Mouse (Mus musculus): ENCODE results near the gene Psmd13. TPM values are rescaled to one million over a fixed set of nuclear protein-coding genes. Genes with fewer than 3 reads are reported as not detected.

The Psmd13 gene
- polyA plus RNA-seq, 1 experiment from 2014 or later: 274 TPM

Other genes with a start within 250 kb of the Psmd13 start
- gene Olfr53, start 235.5 kb upstream of the Psmd13 start, polyA plus RNA-seq (2016; fragmentation: Nextera tagmentation; extraction: Ambion mirVana): not detected in 2 replicates
- 0.01 and 0.03 TPM in 2 replicates for gene Olfr539, start 222.0 kb upstream of the Psmd13 start, polyA plus RNA-seq (2016; fragmentation: Nextera tagmentation; extraction: Ambion mirVana)
- gene Olfr45, start 200.0 kb upstream of the Psmd13 start, polyA plus RNA-seq (2016; fragmentation: Nextera tagmentation; extraction: Ambion mirVana): not detected in 2 replicates
- not detected in 2 replicates for gene Olfr541, start 184.7 kb upstream of the Psmd13 start, polyA plus RNA-seq (2016; fragmentation: Nextera tagmentation; extraction: Ambion mirVana)
- not detected in 2 replicates for gene Cyp2e1, start 118.2 kb upstream of the Psmd13 start, polyA plus RNA-seq (2016; fragmentation: Nextera tagmentation; extraction: Ambion mirVana)
- gene Syce1, start 94.1 kb upstream of the Psmd13 start, polyA plus RNA-seq (2016; fragmentation: Nextera tagmentation; extraction: Ambion mirVana): 0.14 and 0.33 TPM in 2 replicates
- gene Zfp941, start 59.8 kb upstream of the Psmd13 start, polyA plus RNA-seq (2016; fragmentation: Nextera tagmentation; extraction: Ambion mirVana): 3.7 and 4.2 TPM in 2 replicates
- gene Urah, start 47.0 kb upstream of the Psmd13 start, polyA plus RNA-seq (2016; fragmentation: Nextera tagmentation; extraction: Ambion mirVana): 2.1 and 2.6 TPM in 2 replicates
- not detected in 2 replicates for gene Scgb1c1, start 36.4 kb upstream of the Psmd13 start, polyA plus RNA-seq (2016; fragmentation: Nextera tagmentation; extraction: Ambion mirVana)
- not detected in 2 replicates for gene Odf3, start 34.2 kb upstream of the Psmd13 start, polyA plus RNA-seq (2016; fragmentation: Nextera tagmentation; extraction: Ambion mirVana)
- gene Gm45785, start 25.6 kb upstream of the Psmd13 start, polyA plus RNA-seq (2016; fragmentation: Nextera tagmentation; extraction: Ambion mirVana): not detected in 2 replicates
- 69.2 and 76.6 TPM in 2 replicates for gene Ric8a, start 25.0 kb upstream of the Psmd13 start, polyA plus RNA-seq (2016; fragmentation: Nextera tagmentation; extraction: Ambion mirVana)
- 36.0 and 44.3 TPM in 2 replicates for gene Bet1l, start 24.4 kb upstream of the Psmd13 start, polyA plus RNA-seq (2016; fragmentation: Nextera tagmentation; extraction: Ambion mirVana)
- gene Sirt3, start 341 bp downstream of the Psmd13 start, polyA plus RNA-seq (2016; fragmentation: Nextera tagmentation; extraction: Ambion mirVana): 25.3 and 26.1 TPM in 2 replicates
- 2.4 TPM in 2 replicates for gene Cox8b, start 18.5 kb downstream of the Psmd13 start, polyA plus RNA-seq (2016; fragmentation: Nextera tagmentation; extraction: Ambion mirVana)
- gene Nlrp6, start 38.9 kb downstream of the Psmd13 start, polyA plus RNA-seq (2016; fragmentation: Nextera tagmentation; extraction: Ambion mirVana): 0.13 and 0.23 TPM in 2 replicates
- gene Pgghg, start 59.4 kb downstream of the Psmd13 start, polyA plus RNA-seq (2016; fragmentation: Nextera tagmentation; extraction: Ambion mirVana): 23.0 and 24.4 TPM in 2 replicates
- 4.2 and 4.5 TPM in 2 replicates for gene Ifitm5, start 68.3 kb downstream of the Psmd13 start, polyA plus RNA-seq (2016; fragmentation: Nextera tagmentation; extraction: Ambion mirVana)
- 0.65 TPM in 1 of 2 replicates, not detected in the other for gene Gm45717, start 74.0 kb downstream of the Psmd13 start, polyA plus RNA-seq (2016; fragmentation: Nextera tagmentation; extraction: Ambion mirVana)
- gene Ifitm2, start 74.0 kb downstream of the Psmd13 start, polyA plus RNA-seq (2016; fragmentation: Nextera tagmentation; extraction: Ambion mirVana): 864 and 899 TPM in 2 replicates
- gene Ifitm1, start 85.3 kb downstream of the Psmd13 start, polyA plus RNA-seq (2016; fragmentation: Nextera tagmentation; extraction: Ambion mirVana): 35.5 and 37.6 TPM in 2 replicates
- gene Ifitm3, start 128.8 kb downstream of the Psmd13 start, polyA plus RNA-seq (2016; fragmentation: Nextera tagmentation; extraction: Ambion mirVana): 48.0 and 52.4 TPM in 2 replicates
- gene Ifitm6, start 136.0 kb downstream of the Psmd13 start, polyA plus RNA-seq (2016; fragmentation: Nextera tagmentation; extraction: Ambion mirVana): 0.43 TPM in 1 of 2 replicates, not detected in the other
- not detected in 2 replicates for gene Gm17387, start 147.2 kb downstream of the Psmd13 start, polyA plus RNA-seq (2016; fragmentation: Nextera tagmentation; extraction: Ambion mirVana)
- 35.2 and 39.2 TPM in 2 replicates for gene B4galnt4, start 179.1 kb downstream of the Psmd13 start, polyA plus RNA-seq (2016; fragmentation: Nextera tagmentation; extraction: Ambion mirVana)
- 13.3 and 16.2 TPM in 2 replicates for gene Pkp3, start 196.2 kb downstream of the Psmd13 start, polyA plus RNA-seq (2016; fragmentation: Nextera tagmentation; extraction: Ambion mirVana)
- 1.9 and 3.0 TPM in 2 replicates for gene Sigirr, start 218.6 kb downstream of the Psmd13 start, polyA plus RNA-seq (2016; fragmentation: Nextera tagmentation; extraction: Ambion mirVana)
- gene Ano9, start 235.8 kb downstream of the Psmd13 start, polyA plus RNA-seq (2016; fragmentation: Nextera tagmentation; extraction: Ambion mirVana): 2.2 and 2.5 TPM in 2 replicates
- gene Ptdss2, start 240.4 kb downstream of the Psmd13 start, polyA plus RNA-seq (2016; fragmentation: Nextera tagmentation; extraction: Ambion mirVana): 82.2 and 84.7 TPM in 2 replicates